Mouse (Mus musculus) T-helper 17 cell (primary cell): ENCODE results near the gene Ttc23.

Experiments
- in situ Hi-C, 2 experiments: fragments of 300-600 bp; cut with MboI, MseI; formaldehyde crosslinking; loops; 1 replicate in 1 of 2; 2 replicates in 1 of 2; pipeline ENCODE4 v1.15.1; 2025; ENCODE audit warnings: high pct_unique_total_duplicates in 2 of 2

Gene Ttc23

GRCm38 (mm10) chr7:67730431-67731110 is 83.4 kb downstream of the Ttc23 start:
- in situ Hi-C loops = no loop called here

GRCm38 (mm10) chr7:67732276-67732675 is 85.1 kb downstream of the Ttc23 start:
- in situ Hi-C loops = no loop called here

GRCm38 (mm10) chr7:67740382-67740781 is 93.2 kb downstream of the Ttc23 start:
- in situ Hi-C loops = no loop called here

- in situ Hi-C loops = no loop called here
Measured at GRCm38 (mm10) chr7:67740796-67741195, 93.6 kb downstream of the Ttc23 start.

GRCm38 (mm10) chr7:67741706-67742105 is 94.5 kb downstream of the Ttc23 start:
- in situ Hi-C loops = no loop called here

GRCm38 (mm10) chr7:67747731-67748305 is 100.6 kb downstream of the Ttc23 start:
- in situ Hi-C loops = no loop called here

GRCm38 (mm10) chr7:67749441-67750239 is 102.4 kb downstream of the Ttc23 start:
- in situ Hi-C loops = no loop called here

- in situ Hi-C loops = loop anchor here (5.0 kb wide), 2 partner anchors 72 to 77 kb away; no protein-coding TSS in a partner anchor
Measured at GRCm38 (mm10) chr7:67754606-67755005, 107.4 kb downstream of the Ttc23 start.

GRCm38 (mm10) chr7:67755366-67755765 is 108.2 kb downstream of the Ttc23 start:
- in situ Hi-C loops = loop anchor here (5.0 kb wide), 2 partner anchors 73 to 78 kb away; no protein-coding TSS in a partner anchor

GRCm38 (mm10) chr7:67756636-67757035 is 109.4 kb downstream of the Ttc23 start:
- in situ Hi-C loops = loop anchor here (5.0 kb wide), 2 partner anchors 74 to 79 kb away; no protein-coding TSS in a partner anchor

GRCm38 (mm10) chr7:67758506-67758857 is 111.3 kb downstream of the Ttc23 start:
- in situ Hi-C loops = loop anchor here (5.0 kb wide), 2 partner anchors 76 to 81 kb away; no protein-coding TSS in a partner anchor

- in situ Hi-C loops = loop anchor here (5.0 kb wide), 2 partner anchors 77 to 82 kb away; no protein-coding TSS in a partner anchor
Measured at GRCm38 (mm10) chr7:67758858-67759628, 111.8 kb downstream of the Ttc23 start.

GRCm38 (mm10) chr7:67759629-67759995 is 112.4 kb downstream of the Ttc23 start, which contains the start of gene Synm:
TSS of gene Synm (minus strand) at chr7:67759742.
- in situ Hi-C loops = loop anchor here (5.0 kb wide), 2 partner anchors 77 to 82 kb away; no protein-coding TSS in a partner anchor

GRCm38 (mm10) chr7:67763625-67764024 is 116.4 kb downstream of the Ttc23 start:
- in situ Hi-C loops = no loop called here

GRCm38 (mm10) chr7:67768125-67768524 is 120.9 kb downstream of the Ttc23 start:
- in situ Hi-C loops = no loop called here

GRCm38 (mm10) chr7:67769487-67769886 is 122.3 kb downstream of the Ttc23 start:
- in situ Hi-C loops = no loop called here

- in situ Hi-C loops = no loop called here
Measured at GRCm38 (mm10) chr7:67772231-67772630, 125.0 kb downstream of the Ttc23 start.

- in situ Hi-C loops = no loop called here
Measured at GRCm38 (mm10) chr7:67775623-67776022, 128.4 kb downstream of the Ttc23 start.

GRCm38 (mm10) chr7:67776636-67777305 is 129.6 kb downstream of the Ttc23 start:
- in situ Hi-C loops = no loop called here

GRCm38 (mm10) chr7:67787861-67788260 is 140.7 kb downstream of the Ttc23 start:
- in situ Hi-C loops = no loop called here

- in situ Hi-C loops = no loop called here
Measured at GRCm38 (mm10) chr7:67788713-67789112, 141.5 kb downstream of the Ttc23 start.
